Mouse (Mus musculus) thymus, adult 2 months (tissue): Measurements from ENCODE around the gene Sumf1.

ENCODE experiments used
- CTCF ChIP-seq: fragments of 200-500 bp; IDR thresholded peaks from 2 replicates; pipeline ENCODE4 v1.5.1; 2012; ENCODE audit warnings: mild to moderate bottlenecking, control low read depth, low read length, moderate library complexity, borderline replicate concordance; ENCODE audit not compliant: control insufficient read depth, poor library complexity, insufficient read depth; ENCODE audit errors: extremely low read depth
- POLR2A ChIP-seq: fragments of 200-500 bp; IDR thresholded peaks from 2 replicates; pipeline ENCODE4 v1.6.1; 2012; ENCODE audit warnings: mild to moderate bottlenecking, low read length, control low read depth, moderate library complexity; ENCODE audit not compliant: control insufficient read depth, poor library complexity, insufficient read depth; ENCODE audit errors: extremely low read depth

DNA sequence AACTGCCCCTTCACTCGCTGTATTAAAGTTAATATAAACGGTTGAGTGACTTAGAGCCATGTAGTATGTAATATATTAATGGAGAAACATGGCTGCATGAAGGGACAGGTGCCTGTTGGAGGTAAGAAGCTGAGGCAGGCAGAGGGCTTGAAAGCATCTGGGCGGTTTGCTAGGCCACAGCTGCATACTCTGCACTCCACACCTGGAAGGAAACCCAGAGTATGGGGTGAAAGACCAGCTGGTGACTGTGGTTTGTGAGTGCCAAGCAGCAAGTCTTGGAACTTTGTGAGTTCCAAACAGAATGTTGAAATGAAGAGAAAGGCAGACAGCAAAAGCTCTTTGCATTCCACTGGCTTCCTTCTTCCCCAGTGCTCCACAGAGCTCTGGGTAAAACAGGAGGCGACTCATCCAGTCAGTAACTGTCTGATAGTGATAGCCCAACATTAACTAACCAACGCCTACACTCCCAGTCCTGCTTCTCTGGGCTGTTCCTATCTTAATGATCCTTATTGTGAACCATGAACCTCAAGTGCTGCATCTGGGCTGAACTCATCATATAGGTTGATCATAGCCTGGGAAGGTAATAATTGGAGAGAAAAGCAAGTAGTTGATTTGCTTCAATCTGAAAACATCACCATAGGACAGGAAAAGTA, 21.7 kb upstream of the Sumf1 start:
- TF ChIP-seq CTCF = no peak
- TF ChIP-seq POLR2A = no peak
